Comparison of ENCODE assay signal across 8 mouse cellular contexts in genomic region chr16:92644718-92645422, GRCm38 (mm10).
DNase-seq lines count a peak whose midpoint lies in the region; ATAC-seq and TF ChIP-seq lines count a peak whose summit lies in the region.

No protein-coding gene starts in this region.

- no peak for TF ChIP-seq POLR2A in cerebellum, adult 2 months (IDR thresholded peaks at IDR 0.05; ENCODE audit: borderline replicate concordance, insufficient read depth, low read length)

- peak; percentile 14 to 17 for DNase-seq in B cell, adult 2 months
- DNase-seq in CD8-positive naive resting alpha-beta T cell, adult 2 months (ENCODE audit: low read depth in 2 of 2, low spot score in 2 of 2) = peak; percentile 42 to 63
- DNase-seq in yolk sac, embryonic 10.5 days (ENCODE audit: low spot score) = no peak
- DNase-seq in left cerebral cortex, adult 2 months (ENCODE audit: extremely low spot score in 1 of 2, low spot score in 2 of 2) = no peak
- no peak for DNase-seq in cerebellum, postnatal 10 days
- DNase-seq in cerebellum, adult 2 months = no peak

- WGBS in intestine, embryonic 16.5 days = 42% methylated on average over 15 of the region's 15 CpGs
- 70% methylated on average over 15 of the region's 15 CpGs for WGBS in cerebellum, adult 2 months

- no peaks in the 10 kb centered on the region for H3K36me3 ChIP-seq in intestine, embryonic 16.5 days (ENCODE audit: control insufficient read depth, insufficient read depth, low read length)
- H3K36me3 ChIP-seq in megakaryocyte, embryonic 14.5 days (replicated peaks; ENCODE audit: low read length) = peaks cover 100% of the 10 kb centered on the region

- no peaks in the 10 kb centered on the region for H3K9me3 ChIP-seq in intestine, embryonic 16.5 days (ENCODE audit: control insufficient read depth, low read length)
- H3K9me3 ChIP-seq in megakaryocyte, embryonic 14.5 days = no peaks in the 10 kb centered on the region

- ATAC-seq in intestine, embryonic 16.5 days = peak; percentile 45

- no peak overlapping the region for H3K4me2 ChIP-seq in intestine, embryonic 16.5 days (ENCODE audit: low read depth, low read length)

- TF ChIP-seq CTCF in left cerebral cortex, adult 2 months (IDR thresholded peaks at IDR 0.05) = no peak
- no peak for TF ChIP-seq CTCF in cerebellum, adult 2 months (IDR thresholded peaks at IDR 0.05; ENCODE audit: borderline replicate concordance, insufficient read depth, low read depth, low read length)

- H3K27me3 ChIP-seq in intestine, embryonic 16.5 days (replicated peaks; ENCODE audit: control insufficient read depth, insufficient read depth, low read length) = no peaks in the 10 kb centered on the region
- H3K27me3 ChIP-seq in megakaryocyte, embryonic 14.5 days (replicated peaks) = no peaks in the 10 kb centered on the region
- H3K27me3 ChIP-seq in cerebellum, adult 2 months (ENCODE audit: control insufficient read depth, insufficient read depth, low read length) = no peaks in the 10 kb centered on the region

- peaks cover 18% of the 10 kb centered on the region for H3K4me1 ChIP-seq in intestine, embryonic 16.5 days (ENCODE audit: control insufficient read depth, insufficient read depth, low read length)
- peaks cover 93% of the 10 kb centered on the region for H3K4me1 ChIP-seq in megakaryocyte, embryonic 14.5 days
- H3K4me1 ChIP-seq in cerebellum, adult 2 months (ENCODE audit: control insufficient read depth, insufficient read depth, low read length) = no peaks in the 10 kb centered on the region

- no peak overlapping the region for H3K27ac ChIP-seq in intestine, embryonic 16.5 days (ENCODE audit: low read length)
- no peak overlapping the region for H3K27ac ChIP-seq in left cerebral cortex, adult 2 months
- no peak overlapping the region for H3K27ac ChIP-seq in cerebellum, adult 2 months (ENCODE audit: insufficient read depth, low read length)

- peak overlapping the region; percentile 38; the same call in 1 of the 2 replicates for H3K9ac ChIP-seq in intestine, embryonic 16.5 days (ENCODE audit: low read depth, low read length)

- no peak overlapping the region for H3K4me3 ChIP-seq in intestine, embryonic 16.5 days (ENCODE audit: low read length)
- H3K4me3 ChIP-seq in megakaryocyte, embryonic 14.5 days (replicated peaks) = peak overlapping the region; percentile 42
- H3K4me3 ChIP-seq in left cerebral cortex, adult 2 months = no peak overlapping the region
- H3K4me3 ChIP-seq in cerebellum, adult 2 months (replicated peaks; ENCODE audit: insufficient read depth, low read depth, low read length) = no peak overlapping the region

- intact Hi-C loops in left cerebral cortex, adult 2 months (cut with DNase I) = no loop called here

Comparison
In these comparisons a context has a peak if more than half of its experiments do, and no peak if none do; other contexts are left out.
1. DNase-seq: peak in B cell, adult 2 months (2 of 2) and CD8-positive naive resting alpha-beta T cell, adult 2 months (2 of 2); none in yolk sac, embryonic 10.5 days (single experiment), left cerebral cortex, adult 2 months (0 of 2), cerebellum, postnatal 10 days (0 of 2) and cerebellum, adult 2 months (0 of 2).